Mouse (Mus musculus) lung, postnatal 4 days (tissue): Measurements from ENCODE around the gene Atxn1.

Experiments used
- DNase-seq, 2 experiments: peaks; one replicate each; pipeline ENCODE4 v3.0.0; 2021

Gene Atxn1

DNA sequence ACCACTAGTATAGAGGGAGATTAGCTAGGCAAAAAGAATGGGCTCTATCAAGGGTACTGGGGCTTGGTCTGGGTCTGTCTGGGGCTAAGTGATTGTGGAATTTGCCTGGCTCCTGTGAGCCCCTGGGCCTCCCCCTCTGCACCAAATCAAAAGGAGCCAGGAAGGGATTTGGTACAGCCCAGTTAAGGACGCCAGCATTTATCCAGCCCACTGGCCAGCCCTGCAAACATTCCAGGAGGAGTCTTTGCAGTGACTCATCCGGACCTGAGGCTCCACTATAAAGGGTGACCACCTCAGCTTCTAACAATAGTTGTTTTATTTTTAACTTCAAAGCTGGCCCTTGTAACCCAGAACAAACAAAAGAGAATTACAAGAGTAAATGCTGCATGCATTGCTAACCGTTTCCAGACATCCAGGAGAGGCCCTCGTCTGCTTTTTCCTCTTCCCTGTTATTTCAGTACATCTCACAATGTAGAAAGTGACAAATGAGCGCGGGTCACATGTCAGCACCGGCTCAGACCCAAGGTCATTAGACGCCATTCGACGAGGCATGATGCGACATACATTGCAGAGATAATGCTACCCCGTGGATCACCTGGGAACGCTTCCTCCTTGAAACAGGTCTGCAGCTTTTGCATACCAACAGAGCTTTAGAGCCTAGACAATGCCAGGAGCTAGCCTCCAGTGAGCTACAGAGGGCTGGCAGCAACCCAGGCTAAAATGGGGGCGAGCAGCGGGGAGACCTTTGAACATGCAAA is 144.2 kb downstream of the Atxn1 start:
- DNase-seq: peak; percentile 16 to 43

DNA sequence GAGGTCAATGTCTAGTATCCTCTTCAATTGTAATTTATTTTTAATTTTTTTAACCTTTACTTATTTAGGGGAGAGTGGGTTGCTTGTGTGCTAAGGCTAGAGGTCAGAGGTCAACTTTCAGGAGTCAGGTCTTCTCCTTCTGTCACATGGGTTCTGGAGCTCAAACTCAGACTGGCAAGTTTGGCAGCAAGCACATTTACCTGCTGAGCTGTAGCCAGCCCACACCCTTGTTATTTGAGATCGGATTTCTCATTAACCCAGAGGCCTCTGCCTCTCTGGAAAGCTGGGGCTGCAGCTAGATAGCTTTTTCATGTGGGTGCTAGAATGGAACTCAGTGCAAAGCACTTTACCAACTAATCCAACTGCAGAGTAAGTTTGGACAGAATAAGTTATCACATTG is 148.1 kb downstream of the Atxn1 start:
- no peak for DNase-seq

DNA sequence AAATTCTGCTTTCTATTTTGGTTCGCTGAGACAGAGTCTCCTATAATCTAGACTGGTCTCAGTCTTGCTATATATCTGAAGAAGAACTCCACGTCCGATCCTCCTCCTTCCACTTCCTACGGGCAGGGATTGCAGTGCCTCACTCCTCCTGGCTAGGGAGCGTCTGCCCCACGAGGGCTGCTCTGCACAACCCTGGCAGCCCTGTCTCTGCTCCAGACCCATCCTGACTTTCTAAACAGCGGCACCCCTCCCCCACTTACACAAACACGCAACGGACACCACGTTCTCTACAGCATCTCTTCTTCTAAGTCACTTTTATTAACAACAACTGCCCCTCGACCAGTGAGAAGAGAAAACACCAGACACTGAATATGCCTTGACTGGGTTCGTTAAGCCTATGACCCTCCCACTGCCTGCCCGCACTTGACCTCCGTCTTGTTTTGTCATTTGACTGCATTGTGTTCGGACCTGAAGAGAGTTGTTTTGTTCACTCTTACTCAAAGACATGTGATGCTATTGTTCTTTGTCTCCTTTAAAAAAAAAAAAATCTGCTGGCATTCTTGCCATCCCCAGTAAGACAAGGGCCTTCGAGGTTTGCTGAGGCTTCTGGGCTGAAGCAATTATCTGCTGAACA is 154.9 kb downstream of the Atxn1 start:
- no peak for DNase-seq

DNA sequence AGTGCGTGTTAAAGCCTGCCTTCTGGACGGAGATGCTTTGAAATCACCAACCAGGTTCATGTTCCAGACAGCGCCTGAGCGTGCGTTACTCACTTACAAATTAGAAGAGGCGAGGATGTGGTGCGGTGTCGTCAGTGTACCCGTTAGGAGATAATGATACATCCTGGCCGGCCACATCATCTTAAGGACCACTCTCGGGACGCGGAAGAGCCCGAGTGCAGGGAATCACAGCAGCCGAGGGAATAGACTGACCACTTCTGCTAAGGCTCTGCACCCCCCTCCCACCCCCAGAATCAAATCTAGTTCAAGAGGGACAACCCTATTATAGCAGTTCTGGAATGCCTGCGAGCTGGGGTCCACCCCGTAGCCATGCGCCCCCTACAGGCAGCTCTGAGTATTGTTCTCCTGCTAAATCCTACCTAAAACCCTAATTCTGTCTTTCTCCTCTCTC is 157.2 kb downstream of the Atxn1 start:
- peak in 1 of 2 experiments; percentile 53 for DNase-seq

DNA sequence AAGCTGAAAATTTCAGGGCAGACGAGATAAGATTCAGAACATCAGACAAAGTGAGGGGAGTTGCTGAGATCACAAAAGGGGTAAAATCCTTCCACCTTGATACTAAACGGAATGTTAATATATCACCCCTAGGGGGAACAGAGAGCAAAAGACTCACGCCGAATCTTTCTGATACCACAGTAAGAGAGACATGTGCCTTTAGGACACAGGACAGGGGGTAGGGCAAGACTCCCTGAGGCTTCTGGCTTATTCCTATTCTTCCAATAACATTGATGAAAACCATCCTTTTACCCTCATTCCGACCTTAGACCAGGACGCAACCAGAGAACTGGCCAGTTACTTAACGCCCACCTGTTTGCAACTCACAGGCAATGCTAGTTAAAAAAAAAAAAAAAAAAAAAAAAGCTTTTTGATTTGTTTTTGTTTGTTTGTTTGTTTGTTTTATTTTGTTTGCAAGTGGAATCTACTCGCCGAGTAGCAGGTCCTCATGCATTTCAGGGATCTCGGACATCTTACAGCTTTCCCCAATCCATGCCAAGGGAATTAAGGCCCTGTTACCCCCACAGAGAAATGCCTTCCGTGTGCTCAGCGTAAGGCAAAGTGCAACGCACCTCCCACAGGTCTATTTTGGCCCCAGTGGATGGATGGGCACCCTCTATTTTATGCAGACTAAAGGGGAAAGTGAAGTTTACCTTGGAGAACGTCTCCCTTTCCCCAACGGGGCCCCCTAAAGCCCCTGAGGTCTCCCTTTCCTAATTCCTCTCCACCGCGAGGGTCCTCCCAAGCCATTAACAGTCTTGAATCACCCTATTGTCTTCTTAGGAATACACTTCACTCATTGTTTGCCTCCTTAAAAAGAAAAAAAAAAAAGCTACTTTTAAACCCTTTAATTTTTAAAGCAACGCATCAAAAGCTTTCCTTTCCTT is 157.9 kb downstream of the Atxn1 start:
- no peak for DNase-seq

DNA sequence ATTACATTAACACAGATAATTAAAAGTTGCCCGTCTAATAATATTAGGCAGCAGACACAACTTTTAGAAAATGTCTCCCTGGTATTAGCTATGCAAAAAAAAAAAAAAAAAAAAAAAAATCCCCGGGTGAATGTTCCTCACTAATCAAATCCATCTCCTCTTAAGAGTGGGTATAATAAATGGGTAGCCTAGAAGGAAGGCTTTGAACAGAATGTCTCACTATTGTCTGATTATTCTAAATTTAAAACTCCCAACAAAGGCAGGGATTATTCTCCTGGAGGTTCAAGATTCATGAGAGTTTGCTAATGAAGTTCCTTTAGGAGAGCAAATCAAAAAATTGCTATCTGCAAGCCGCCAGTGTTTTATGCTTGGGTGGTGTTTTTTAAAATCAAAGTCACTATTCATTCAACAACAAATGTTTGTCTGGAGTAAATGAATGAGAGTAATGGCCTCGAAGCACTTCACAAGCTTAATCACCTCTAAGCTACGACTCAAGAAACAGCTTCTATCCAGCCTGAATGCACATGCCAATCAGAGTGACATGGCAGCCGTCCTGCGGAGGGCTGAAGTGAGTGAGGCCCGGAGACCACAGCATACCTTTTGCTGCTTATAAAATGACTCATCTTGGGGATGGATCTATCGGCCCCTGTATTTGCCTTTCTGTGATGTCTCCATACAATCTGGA is 158.8 kb downstream of the Atxn1 start:
- DNase-seq: no peak

DNA sequence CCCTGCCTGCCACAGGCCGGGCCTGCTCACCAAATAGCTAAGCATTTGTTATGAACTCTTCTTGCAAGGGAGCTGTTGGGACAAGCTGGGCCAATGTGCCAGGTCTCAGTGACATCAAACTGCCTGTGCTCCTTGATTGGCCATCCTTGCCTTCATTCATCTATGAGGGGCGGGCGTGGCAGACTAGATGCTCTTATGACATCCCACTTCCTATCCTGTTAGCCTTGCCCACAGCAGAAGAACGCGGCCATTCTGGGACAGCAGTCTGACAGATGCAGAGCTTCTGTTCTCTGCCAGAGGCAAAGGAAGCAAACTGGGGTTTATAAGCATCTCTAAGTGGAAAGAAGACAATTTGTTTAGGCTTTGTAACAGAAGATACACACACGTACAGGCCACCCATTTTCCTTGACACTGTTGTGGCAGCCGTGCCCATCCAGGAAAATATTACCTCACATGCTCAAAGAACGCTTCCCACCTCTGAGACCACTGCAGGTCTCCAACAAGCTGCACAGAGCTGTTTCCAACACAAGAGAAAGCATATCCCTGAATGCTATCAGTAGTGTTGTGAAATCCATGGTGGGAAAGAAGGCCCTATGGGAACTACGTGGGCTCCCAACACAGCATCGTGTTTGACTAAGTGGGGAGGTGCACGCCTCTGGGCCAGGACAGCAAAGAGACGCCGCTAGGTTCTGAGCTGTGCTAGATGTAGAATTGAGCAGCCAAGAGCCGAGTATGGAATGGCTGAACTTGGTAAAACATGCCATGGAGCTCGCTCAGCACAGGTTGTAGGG is 162.0 kb downstream of the Atxn1 start:
- peak; percentile 44 to 48 for DNase-seq

DNA sequence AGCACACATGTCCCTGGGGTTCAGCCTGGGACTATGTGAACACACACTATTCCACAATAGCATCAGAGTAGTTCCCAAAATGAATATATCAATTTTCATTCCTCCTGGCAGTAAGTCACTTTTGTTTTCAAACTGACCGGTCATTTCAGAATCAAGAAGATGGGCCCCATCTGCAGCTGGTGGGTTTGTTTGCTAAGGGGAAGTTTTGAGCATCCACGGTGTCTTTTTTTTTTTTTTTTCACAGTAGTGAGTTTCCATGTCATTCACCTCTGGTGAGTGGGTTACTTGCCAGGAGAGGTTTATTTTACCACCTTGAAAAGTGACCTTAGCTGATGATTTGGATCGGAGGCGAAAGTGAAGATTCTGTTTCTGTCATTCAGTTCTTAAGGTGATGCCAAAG is 166.6 kb downstream of the Atxn1 start:
- no peak for DNase-seq

DNA sequence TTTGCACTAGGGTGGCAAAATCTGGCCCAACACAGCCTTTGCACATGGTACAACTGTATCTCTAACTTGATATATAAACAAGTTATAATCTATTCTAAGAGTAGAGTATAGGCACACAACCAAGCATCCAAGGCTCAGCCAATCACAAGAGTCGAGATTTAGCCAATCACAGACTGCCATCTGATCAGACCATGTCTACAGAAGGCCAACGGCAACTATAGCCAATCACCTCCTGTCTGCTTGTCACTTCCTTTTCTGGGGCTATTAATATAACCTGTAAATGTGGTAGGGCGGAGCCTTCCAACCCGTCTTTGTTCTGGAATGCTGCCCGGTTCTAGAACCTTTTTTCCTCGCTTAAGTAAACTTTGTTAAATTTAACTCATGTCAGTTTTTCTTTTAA is 167.1 kb downstream of the Atxn1 start:
- no peak for DNase-seq

DNA sequence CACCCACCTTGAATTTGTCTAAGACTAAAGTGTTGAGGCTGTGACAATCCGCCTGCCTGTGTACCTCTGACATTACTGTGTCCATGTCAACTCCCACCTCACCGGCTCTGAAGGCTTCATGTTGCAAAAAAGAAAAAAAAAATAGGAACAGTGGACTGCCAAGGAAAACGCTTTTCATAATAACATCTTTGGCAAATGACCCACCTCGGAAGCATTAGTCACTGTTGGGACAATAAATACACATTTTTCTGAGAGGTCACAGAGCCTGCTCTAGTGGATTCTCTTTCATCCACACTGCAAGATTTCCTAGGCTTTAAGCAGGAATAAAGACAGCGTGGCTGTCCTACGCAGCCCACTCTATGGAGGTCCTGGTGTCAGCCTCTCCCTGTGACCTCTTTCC is 168.5 kb downstream of the Atxn1 start:
- DNase-seq: no peak

DNA sequence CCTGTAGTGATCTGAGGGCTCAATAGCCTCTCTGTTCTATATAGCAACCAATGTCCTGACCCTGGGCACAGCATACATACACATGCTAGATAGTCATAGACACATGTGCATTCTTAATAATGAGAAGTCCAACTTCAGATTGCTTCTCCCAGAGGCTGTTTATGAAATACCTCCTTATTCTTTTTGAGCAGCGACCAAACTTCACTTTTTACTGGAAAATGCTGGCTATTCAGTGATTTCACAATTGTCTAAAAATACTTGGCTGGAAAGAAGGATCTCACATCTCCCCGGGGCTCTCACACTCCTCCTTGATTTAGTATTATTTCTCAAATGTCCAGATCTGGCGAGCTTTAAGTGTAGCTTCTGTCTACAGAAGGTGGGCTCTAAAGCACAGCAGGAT is 171.0 kb downstream of the Atxn1 start:
- no peak for DNase-seq

DNA sequence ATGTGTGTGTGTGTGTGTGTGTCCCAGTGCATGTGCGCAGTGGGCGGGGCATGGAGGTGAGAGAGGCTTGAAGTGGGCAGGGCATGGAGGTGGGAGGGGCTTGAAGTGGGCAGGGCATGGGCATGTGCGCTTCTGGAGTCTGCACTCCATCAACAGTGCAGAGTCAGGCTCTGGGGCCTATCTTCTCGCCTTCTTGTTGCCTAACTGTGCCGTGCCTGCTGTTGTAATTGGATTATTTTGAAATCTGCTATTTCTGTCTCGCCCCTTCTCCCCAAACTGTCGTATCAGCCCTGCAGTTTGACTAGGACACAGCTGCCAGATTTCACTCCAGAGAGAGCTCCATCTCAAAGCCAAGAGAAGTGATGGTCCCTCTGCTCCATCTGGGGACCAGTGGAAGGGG is 178.4 kb downstream of the Atxn1 start:
- peak; percentile 15 to 43 for DNase-seq

DNA sequence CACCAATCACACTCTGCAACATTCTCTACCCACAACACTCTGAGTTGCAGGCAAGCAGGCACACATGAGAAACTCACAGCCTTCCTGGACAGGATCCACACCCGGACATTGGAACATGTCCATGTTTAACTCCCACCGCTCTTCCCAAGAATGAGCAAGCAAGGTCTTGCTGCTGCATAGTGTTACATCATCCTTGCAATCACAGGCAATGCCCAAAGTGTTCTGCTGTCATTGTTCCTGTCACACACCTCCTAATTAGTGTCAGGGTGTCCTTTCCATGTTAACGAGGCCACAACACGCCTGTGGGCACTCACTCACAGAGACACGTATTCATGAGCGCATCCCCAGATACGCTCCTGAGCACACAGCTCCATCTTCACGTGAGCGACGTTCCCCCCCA is 181.1 kb downstream of the Atxn1 start:
- DNase-seq: peak; percentile 35 to 47

DNA sequence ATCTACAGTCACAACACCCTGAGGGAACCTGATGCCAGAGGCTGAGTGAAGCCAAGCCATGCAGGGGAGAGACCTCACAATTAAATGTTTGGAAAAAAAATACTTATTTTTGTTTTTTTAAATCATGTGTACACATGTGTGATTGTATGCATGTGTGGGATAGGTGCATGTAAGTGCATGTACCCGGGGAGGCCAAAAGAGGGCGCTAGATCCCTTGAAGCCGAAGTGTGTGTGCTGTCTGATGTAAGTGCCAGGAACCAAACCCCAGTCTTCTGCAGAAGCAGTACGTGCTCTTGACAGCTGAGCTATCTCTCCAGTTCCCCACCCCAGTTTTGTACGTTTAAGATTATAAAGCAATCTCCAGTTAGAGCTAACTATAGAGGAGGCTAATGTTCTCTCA is 186.1 kb downstream of the Atxn1 start:
- no peak for DNase-seq

DNA sequence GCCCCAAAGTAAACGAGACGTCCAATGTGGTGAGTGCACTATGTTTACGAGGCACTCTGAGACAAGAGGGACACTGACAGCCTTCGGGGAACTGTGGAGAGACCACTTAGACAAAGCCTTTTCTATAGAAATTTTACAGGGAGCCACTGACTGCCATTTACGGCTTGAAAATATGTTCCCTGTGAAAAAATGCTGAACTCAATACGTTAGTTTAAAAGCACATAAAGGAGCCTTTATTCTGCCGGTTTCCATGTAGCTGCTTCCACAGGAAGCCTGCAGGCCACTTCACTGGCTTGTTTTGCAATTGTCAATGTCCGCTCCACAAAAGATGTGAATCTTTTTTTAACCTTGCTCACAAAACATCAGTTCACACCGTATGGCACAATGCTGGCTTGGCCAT is 186.6 kb downstream of the Atxn1 start:
- DNase-seq: no peak

DNA sequence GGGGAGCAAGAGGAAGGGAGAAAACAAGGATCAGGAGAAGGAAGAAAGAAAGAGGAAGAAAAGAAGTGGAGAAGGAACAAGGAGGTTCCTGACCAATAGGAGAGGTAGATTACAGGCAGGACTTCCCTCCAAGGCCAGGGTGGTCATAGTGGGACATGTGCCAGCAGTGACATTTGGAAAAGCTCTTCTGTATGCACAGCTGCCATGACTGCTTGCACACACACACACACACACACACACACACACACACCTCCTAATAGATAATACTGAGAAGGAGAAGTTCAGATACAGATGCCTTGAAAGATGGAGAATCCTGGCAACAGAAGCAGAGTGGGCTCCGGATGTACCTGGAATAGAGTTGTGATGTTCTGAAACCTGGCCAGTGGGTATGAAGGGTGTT is 189.3 kb downstream of the Atxn1 start:
- DNase-seq: no peak

DNA sequence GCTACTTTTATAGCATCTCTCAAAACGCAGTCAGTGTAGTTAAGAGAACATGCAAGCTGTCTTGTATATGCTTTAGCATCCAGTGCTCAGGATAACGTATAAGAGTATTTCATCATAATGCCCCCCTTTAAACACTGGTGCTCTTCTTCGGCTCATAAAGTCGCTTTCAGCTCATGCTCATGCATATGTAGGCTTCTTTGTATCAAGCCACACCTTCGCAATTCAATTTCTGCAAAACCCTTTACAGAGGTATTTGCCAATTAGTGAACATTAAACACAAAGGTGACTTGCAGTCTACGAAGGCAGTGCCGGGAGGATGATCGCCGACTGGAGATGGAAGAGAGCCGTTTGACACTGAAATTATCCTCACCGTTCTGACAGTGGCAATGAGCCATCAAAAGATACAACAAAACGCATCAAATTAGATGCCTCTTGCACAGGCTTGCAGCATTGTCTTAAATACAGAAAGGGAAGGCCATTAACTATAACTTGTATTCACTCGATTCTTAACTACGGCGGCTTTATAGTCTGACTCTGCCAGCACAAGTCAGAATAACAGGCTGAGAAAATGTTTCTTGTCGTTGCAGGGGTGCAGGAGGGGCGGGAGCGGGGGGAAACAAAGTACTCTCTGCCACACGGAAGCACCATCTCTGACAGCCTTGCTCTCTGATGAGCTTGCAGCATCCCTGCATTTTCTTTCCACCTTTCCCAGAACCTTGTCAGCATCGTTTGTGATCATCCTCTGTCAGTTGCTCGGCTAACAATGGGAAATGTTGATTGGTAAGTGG is 191.2 kb downstream of the Atxn1 start:
- DNase-seq: no peak

DNA sequence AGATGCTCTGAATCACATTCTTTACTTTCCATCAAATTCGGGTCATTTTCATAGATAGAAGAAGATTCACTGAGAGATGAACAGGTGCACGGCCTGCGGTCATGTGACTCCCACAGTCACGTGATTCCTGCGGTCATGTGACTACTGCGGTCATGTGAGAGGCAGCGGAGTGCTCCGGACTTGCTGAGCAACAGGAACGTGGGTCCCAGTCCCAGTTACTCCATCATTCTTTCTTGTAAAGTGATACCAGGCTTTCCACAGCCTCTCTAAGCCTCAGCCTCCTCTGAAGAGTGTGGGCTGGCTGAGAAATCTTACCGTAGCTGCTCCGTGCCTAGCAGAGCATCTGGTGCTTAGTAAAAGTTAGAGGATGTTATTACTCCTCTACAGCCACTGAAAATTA is 195.1 kb downstream of the Atxn1 start:
- no peak for DNase-seq

DNA sequence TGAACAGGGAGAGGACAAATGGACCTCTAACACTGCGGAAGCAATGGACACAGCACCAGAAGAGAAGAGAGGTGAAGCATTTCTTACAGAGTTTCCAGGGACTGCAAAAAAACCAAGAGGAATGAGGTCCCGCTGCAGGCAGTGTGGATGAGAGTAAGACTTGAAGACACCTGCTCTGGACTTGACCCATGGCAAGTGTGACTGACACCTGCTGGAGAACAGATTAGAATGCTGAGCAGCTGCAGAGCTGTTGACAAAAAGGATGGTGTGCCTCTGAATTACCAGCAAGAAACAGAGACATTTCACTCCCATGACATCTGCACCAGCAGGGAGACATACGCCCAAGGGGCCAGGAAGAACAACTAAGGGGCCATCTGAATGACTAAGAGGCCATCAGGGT is 196.6 kb downstream of the Atxn1 start:
- DNase-seq: no peak

DNA sequence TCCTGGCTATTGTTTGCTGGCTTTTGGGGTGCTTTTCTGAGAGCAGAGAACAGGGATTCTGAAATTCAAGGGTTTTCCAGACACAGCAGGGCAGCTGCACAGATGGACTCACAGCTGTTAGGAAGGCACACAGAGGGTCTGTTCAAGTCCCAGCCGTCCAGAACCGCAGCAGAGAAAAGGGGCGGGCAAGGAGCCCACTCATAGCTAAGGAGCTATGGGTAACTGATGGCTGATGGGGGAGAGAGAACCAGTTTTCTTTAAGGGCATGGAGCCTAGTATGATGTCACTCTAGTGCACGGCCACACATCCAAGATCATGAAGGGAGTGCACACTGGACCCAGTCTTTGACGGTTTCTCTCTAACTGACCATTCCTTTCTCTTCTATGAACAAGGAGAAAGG is 200.5 kb downstream of the Atxn1 start:
- no peak for DNase-seq

DNA sequence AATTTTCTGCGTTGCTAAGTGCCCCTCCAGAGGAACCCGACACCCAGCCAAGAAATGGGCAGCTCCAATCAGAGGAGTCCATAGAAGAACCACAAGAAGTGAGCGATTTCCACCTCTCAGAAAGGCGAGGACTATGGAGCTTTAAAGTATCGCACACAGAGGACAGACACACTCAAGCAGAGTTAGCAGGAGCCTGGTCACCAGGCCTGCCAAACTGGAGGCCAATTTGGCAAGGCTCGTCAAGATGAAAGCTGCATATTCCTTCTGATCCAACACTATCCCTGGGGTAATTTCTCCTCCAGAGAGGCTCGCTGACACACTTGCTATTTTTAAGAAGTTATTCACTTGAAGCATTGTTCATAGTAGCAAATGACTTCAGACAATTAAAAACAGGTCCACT is 202.5 kb downstream of the Atxn1 start:
- DNase-seq: peak in 1 of 2 experiments; percentile 40
